Mouse (Mus musculus) lung, adult 2 months (tissue): Measurements from ENCODE around the gene Gmpr.

Experiments used
- CTCF ChIP-seq: fragments of 200-500 bp; IDR thresholded peaks from 2 replicates; pipeline ENCODE4 v1.5.1; 2011; ENCODE audit warnings: mild to moderate bottlenecking, low read length, control low read depth; ENCODE audit not compliant: insufficient read depth
- POLR2A ChIP-seq: fragments of 200-500 bp; IDR thresholded peaks from 2 replicates; pipeline ENCODE4 v1.6.1; 2011; ENCODE audit warnings: low read depth, mild to moderate bottlenecking, control low read depth, low read length, borderline replicate concordance; ENCODE audit errors: extremely low read depth

- no peak for TF ChIP-seq POLR2A
- no peak for TF ChIP-seq CTCF
Observed at GRCm38 (mm10) chr13:45547549-45547948, 40.3 kb downstream of the Gmpr start.
